Mouse (Mus musculus) forebrain, embryonic 16.5 days (tissue): ENCODE measurements around the gene Nup155. TPM values are rescaled to one million over a fixed set of nuclear protein-coding genes. Genes with fewer than 3 reads are reported as not detected.

Experiments used
- ATAC-seq: fragments of 200-750 bp; cut with Nextera tagmentation; 2 replicates; pipeline ENCODE4 v1.8.0; 2017; ENCODE audit warnings: mild to moderate bottlenecking, moderate library complexity
- H3K27ac ChIP-seq: fragments of 300-500 bp; sonication (generic); 2 replicates; pipeline ENCODE4 v1.5.1; 2014; ENCODE audit warnings: low read length, control low read depth
- H3K27me3 ChIP-seq: fragments of 300-500 bp; sonication (generic); replicated peaks from 2 replicates; pipeline ENCODE4 v1.6.1; 2014; ENCODE audit warnings: low read length; ENCODE audit not compliant: control insufficient read depth, insufficient read depth
- H3K36me3 ChIP-seq: fragments of 300-500 bp; sonication (generic); 2 replicates; pipeline ENCODE4 v1.6.1; 2014; ENCODE audit not compliant: control insufficient read depth, insufficient read depth
- H3K4me1 ChIP-seq: fragments of 300-500 bp; sonication (generic); replicated peaks from 2 replicates; pipeline ENCODE4 v1.6.1; 2014; ENCODE audit warnings: low read length; ENCODE audit not compliant: control insufficient read depth, insufficient read depth
- H3K4me2 ChIP-seq: fragments of 300-500 bp; sonication (generic); 2 replicates; pipeline ENCODE4 v1.6.1; 2014; ENCODE audit warnings: mild to moderate bottlenecking, low read length, control low read depth
- H3K4me3 ChIP-seq: fragments of 300-500 bp; sonication (generic); replicated peaks from 2 replicates; pipeline ENCODE4 v1.5.1; 2014; ENCODE audit warnings: mild to moderate bottlenecking, low read length, control low read depth
- H3K9ac ChIP-seq: fragments of 300-500 bp; sonication (generic); replicated peaks from 2 replicates; pipeline ENCODE4 v1.6.1; 2014; ENCODE audit warnings: low read depth, low read length, control low read depth
- H3K9me3 ChIP-seq: fragments of 300-500 bp; sonication (generic); 2 replicates; pipeline ENCODE4 v1.6.1; 2016; ENCODE audit warnings: low read length; ENCODE audit not compliant: control insufficient read depth
- WGBS: fragments of 180-500 bp; shearing (Covaris S2); extraction: QIAGEN DNeasy Blood & Tissue Kit; methylation state at CpG from one replicate; pipeline ENCODE4 v1.1.7; 2014; 5-methylcytosine and 5-hydroxymethylcytosine counted together
- polyA plus RNA-seq: library from polyadenylated mRNA; unstranded; fragments of >200 nt; fragmentation: Nextera tagmentation; extraction: Ambion mirVana; gene quantifications from 2 replicates; pipeline ENCODE4 v1.2.1, GENCODE M21; 2015

Nup155 gene
- polyA plus RNA-seq, 1 experiment from 2014 or later, result 13.9 TPM

- peaks cover 3% of the 10 kb centered on the region; the same call in 1 of the 2 replicates for H3K36me3 ChIP-seq
- peak; percentile 99 for ATAC-seq
- peak within 1 kb of the TSS; percentile 92 for H3K27ac ChIP-seq
- no peaks in the 10 kb centered on the region for H3K9me3 ChIP-seq
- peaks cover 10% of the 10 kb centered on the region for H3K4me1 ChIP-seq
- H3K4me3 ChIP-seq, result peak within 1 kb of the TSS; percentile 65
- H3K27me3 ChIP-seq, result no peaks in the 10 kb centered on the region
- under 1% methylated on average over 46 of the region's 47 CpGs for WGBS
- H3K4me2 ChIP-seq, result peak within 1 kb of the TSS; percentile 70
- H3K9ac ChIP-seq, result peak within 1 kb of the TSS; percentile 86
These were observed 59.7 kb downstream of the Nup155 start, which contains the start of gene Cplane1 for GRCm38 (mm10) chr15:8168591-8169265. Gene Cplane1 (plus strand): TSS chr15:8169106.

- peak; percentile 68 for ATAC-seq
- no peaks in the 10 kb centered on the region for H3K9me3 ChIP-seq
- H3K4me1 ChIP-seq, result peaks cover 10% of the 10 kb centered on the region
- H3K4me2 ChIP-seq, result peak overlapping the region; percentile 70
- H3K27me3 ChIP-seq, result no peaks in the 10 kb centered on the region
- peak overlapping the region; percentile 86 for H3K9ac ChIP-seq
- H3K36me3 ChIP-seq, result peaks cover 7% of the 10 kb centered on the region
- H3K4me3 ChIP-seq, result peak overlapping the region; percentile 65
- WGBS, result under 1% methylated on average over 25 of the region's 25 CpGs
- peak overlapping the region; percentile 92 for H3K27ac ChIP-seq
These were observed 60.2 kb downstream of the Nup155 start for GRCm38 (mm10) chr15:8169266-8169746.

GRCm38 (mm10) chr15:8189563-8189962, 80.5 kb downstream of the Nup155 start:
- Histone ChIP-seq H3K9ac (no peak overlapping the region), H3K27me3 (no peaks in the 10 kb centered on the region), H3K36me3 (peaks cover 32% of the 10 kb centered on the region), H3K4me1 (no peaks in the 10 kb centered on the region), H3K4me2 (no peak overlapping the region), H3K27ac (no peak overlapping the region), H3K4me3 (no peak overlapping the region), H3K9me3 (no peaks in the 10 kb centered on the region)
- no peak for ATAC-seq
- WGBS, result 96% methylated on average over 3 of the region's 3 CpGs

- Histone ChIP-seq H3K27ac (no peak overlapping the region), H3K9ac (no peak overlapping the region), H3K36me3 (peaks cover 38% of the 10 kb centered on the region), H3K27me3 (no peaks in the 10 kb centered on the region), H3K4me2 (no peak overlapping the region), H3K9me3 (no peaks in the 10 kb centered on the region), H3K4me3 (no peak overlapping the region), H3K4me1 (no peaks in the 10 kb centered on the region)
- no peak for ATAC-seq
- WGBS, result 96% methylated on average over 3 of the region's 3 CpGs
These were observed 81.4 kb downstream of the Nup155 start for GRCm38 (mm10) chr15:8190435-8190834.

GRCm38 (mm10) chr15:8200317-8200716, 91.2 kb downstream of the Nup155 start:
- H3K9me3 ChIP-seq, result no peaks in the 10 kb centered on the region
- no peak overlapping the region for H3K9ac ChIP-seq
- peaks cover 37% of the 10 kb centered on the region for H3K36me3 ChIP-seq
- no peaks in the 10 kb centered on the region for H3K4me1 ChIP-seq
- H3K4me2 ChIP-seq, result no peak overlapping the region
- no peak overlapping the region for H3K27ac ChIP-seq
- H3K4me3 ChIP-seq, result no peak overlapping the region
- no peaks in the 10 kb centered on the region for H3K27me3 ChIP-seq
- ATAC-seq, result no peak

- H3K9me3 ChIP-seq, result no peaks in the 10 kb centered on the region
- H3K9ac ChIP-seq, result no peak overlapping the region
- H3K4me2 ChIP-seq, result no peak overlapping the region
- WGBS, result 97% methylated on average over 6 of the region's 6 CpGs
- H3K4me1 ChIP-seq, result no peaks in the 10 kb centered on the region
- peaks cover 23% of the 10 kb centered on the region for H3K36me3 ChIP-seq
- no peak overlapping the region for H3K4me3 ChIP-seq
- no peak overlapping the region for H3K27ac ChIP-seq
- ATAC-seq, result no peak
- no peaks in the 10 kb centered on the region for H3K27me3 ChIP-seq
These were observed 99.3 kb downstream of the Nup155 start for GRCm38 (mm10) chr15:8208362-8208761.

Other genes starting within 250 kb of the Nup155 start
- gene Wdr70, start 10.1 kb upstream of the Nup155 start, polyA plus RNA-seq, result 60.3 and 71.0 TPM in 2 replicates
- 14.1 and 21.2 TPM in 2 replicates for gene Cplane1, start 59.8 kb downstream of the Nup155 start, polyA plus RNA-seq